Mouse (Mus musculus): ENCODE measurements around the gene Zfp750.

DNA sequence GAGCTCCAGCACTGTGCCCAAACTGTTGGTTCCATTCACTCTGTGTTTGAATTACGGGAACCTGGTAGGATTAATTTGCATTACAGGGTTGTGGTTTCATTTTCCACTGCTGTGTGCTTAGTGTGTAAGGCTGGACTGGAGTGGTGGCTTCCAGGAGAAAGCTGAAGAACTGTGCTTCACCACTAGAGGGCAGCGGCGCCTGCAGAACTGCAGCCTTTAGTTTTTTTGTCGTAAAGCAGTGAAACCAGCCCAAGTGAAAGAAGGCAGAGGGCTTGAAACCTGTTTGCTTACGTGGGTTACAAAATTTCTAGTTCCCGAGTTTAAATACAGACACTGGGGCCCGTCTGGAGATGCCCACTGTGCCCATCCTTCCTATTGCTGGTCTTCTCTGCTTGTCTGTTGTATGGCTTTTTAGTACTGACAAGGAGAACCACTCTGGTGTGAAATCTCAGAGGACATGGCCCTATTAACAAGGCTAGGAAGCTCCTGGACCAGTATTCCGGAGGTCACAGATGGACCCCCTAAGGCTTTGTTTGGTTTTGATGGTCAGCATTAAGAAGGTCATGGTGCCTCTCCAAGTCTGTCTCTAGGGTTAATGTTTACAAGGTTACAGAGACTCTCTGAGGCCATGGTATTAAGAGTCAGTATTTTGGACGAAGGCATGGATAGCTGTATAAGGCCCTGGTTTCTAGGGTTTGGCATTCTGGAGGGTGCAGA, 43.3 kb downstream of the Zfp750 start:
- no peak for TF ChIP-seq EP300 (IDR thresholded peaks at IDR 0.05; ENCODE audit: low read depth)
- TF ChIP-seq CTCF (IDR thresholded peaks at IDR 0.05; ENCODE audit: low read depth), result peak; percentile 90
